Mouse (Mus musculus) megakaryocyte-erythroid progenitor cell, adult 5-6 weeks (primary cell): Measurements from ENCODE around the gene Slc39a12. TPM values are rescaled to one million over a fixed set of nuclear protein-coding genes. Genes with fewer than 3 reads are reported as not detected.

Experiments
- ATAC-seq: replicated peaks from 2 replicates; pipeline ENCODE4 v1.8.0; 2016; ENCODE audit warnings: mild to moderate bottlenecking, inconsistent platforms; ENCODE audit not compliant: severe bottlenecking, poor library complexity, low FRiP score, low TSS enrichment
- total RNA-seq, 2 experiments: library from RNA; stranded (forward) in 1 of 2; stranded (reverse) in 1 of 2; fragments of 200-1000, 215-1000 nt in 1 of 2; fragments of >200 nt in 1 of 2; fragmentation: Nextera tagmentation in 1 of 2; gene quantifications; 2 replicates each; pipeline ENCODE4 v1.2.3; 2014 to 2017

Gene Slc39a12
- total RNA-seq (2014; fragmentation: Nextera tagmentation): not detected in 2 replicates
- not detected in 2 replicates for total RNA-seq (2017)

- no peak for ATAC-seq
These were observed at the start of gene Slc39a12 for GRCm38 (mm10) chr2:14388162-14388561. Gene Slc39a12 (plus strand): TSS chr2:14388316.

GRCm38 (mm10) chr2:14341652-14342308 lies 46.3 kb upstream of the Slc39a12 start:
- ATAC-seq: no peak

GRCm38 (mm10) chr2:14342309-14342839 lies 45.7 kb upstream of the Slc39a12 start:
- ATAC-seq: no peak

- ATAC-seq: no peak
These were observed 740 bp downstream of the Slc39a12 start for GRCm38 (mm10) chr2:14388856-14389255.

- ATAC-seq: no peak
These were observed 2.8 kb downstream of the Slc39a12 start for GRCm38 (mm10) chr2:14390900-14391299.

- no peak for ATAC-seq
These were observed 14.9 kb downstream of the Slc39a12 start for GRCm38 (mm10) chr2:14403000-14403399.

- no peak for ATAC-seq
These were observed 40.9 kb downstream of the Slc39a12 start for GRCm38 (mm10) chr2:14428987-14429386.

GRCm38 (mm10) chr2:14447322-14447721 lies 59.2 kb downstream of the Slc39a12 start:
- no peak for ATAC-seq

GRCm38 (mm10) chr2:14450866-14451265 lies 62.8 kb downstream of the Slc39a12 start:
- ATAC-seq: no peak

- no peak for ATAC-seq
These were observed 67.0 kb downstream of the Slc39a12 start for GRCm38 (mm10) chr2:14454946-14455631.

GRCm38 (mm10) chr2:14464438-14464837 lies 76.3 kb downstream of the Slc39a12 start:
- ATAC-seq: no peak

- no peak for ATAC-seq
These were observed 106.0 kb downstream of the Slc39a12 start for GRCm38 (mm10) chr2:14494132-14494531.

- ATAC-seq: no peak
These were observed 108.0 kb downstream of the Slc39a12 start for GRCm38 (mm10) chr2:14496150-14496549.

GRCm38 (mm10) chr2:14502482-14502881 lies 114.4 kb downstream of the Slc39a12 start:
- no peak for ATAC-seq

- ATAC-seq: no peak
These were observed 130.1 kb downstream of the Slc39a12 start for GRCm38 (mm10) chr2:14518237-14518636.

GRCm38 (mm10) chr2:14534325-14535077 lies 146.4 kb downstream of the Slc39a12 start:
- ATAC-seq: no peak

GRCm38 (mm10) chr2:14535246-14535671 lies 147.1 kb downstream of the Slc39a12 start:
- ATAC-seq: no peak

- ATAC-seq: no peak
These were observed 149.7 kb downstream of the Slc39a12 start for GRCm38 (mm10) chr2:14537781-14538180.

- ATAC-seq: no peak
These were observed 155.2 kb downstream of the Slc39a12 start for GRCm38 (mm10) chr2:14543355-14543754.

GRCm38 (mm10) chr2:14543773-14544172 lies 155.7 kb downstream of the Slc39a12 start:
- ATAC-seq: no peak
